Mouse (Mus musculus): Measurements from ENCODE around the gene Fam177a. TPM values are rescaled to one million over a fixed set of nuclear protein-coding genes. Genes with fewer than 3 reads are reported as not detected.
"Not testable (repeated sequence)": the region's sequence is repeated elsewhere in the genome, so short reads cannot be mapped to it uniquely, and the experiment has no call there.

The Fam177a gene
- polyA plus RNA-seq (2012; ENCODE audit: insufficient read depth, insufficient read length, missing spikeins), result 19.3 and 21.7 TPM in 2 replicates

GRCm38 (mm10) chr12:55124242-55124641, at the start of gene Fam177a:
Gene Fam177a (plus strand): TSS chr12:55124469.
- not testable (repeated sequence) for H3K4me1 ChIP-seq (ENCODE audit: control insufficient read depth, insufficient read depth, insufficient read length, low read length); H3K27ac ChIP-seq (replicated peaks; ENCODE audit: low read depth, low read length); H3K4me3 ChIP-seq (ENCODE audit: insufficient read depth, low read depth, low read length)

GRCm38 (mm10) chr12:55075296-55075695, 49.0 kb upstream of the Fam177a start:
- no peak overlapping the region for H3K27ac ChIP-seq (replicated peaks; ENCODE audit: low read depth, low read length)
- H3K4me3 ChIP-seq (ENCODE audit: insufficient read depth, low read depth, low read length), result no peak overlapping the region
- no peaks in the 10 kb centered on the region for H3K4me1 ChIP-seq (ENCODE audit: control insufficient read depth, insufficient read depth, insufficient read length, low read length)

GRCm38 (mm10) chr12:55078706-55079105, 45.6 kb upstream of the Fam177a start:
- not testable (repeated sequence) for H3K27ac ChIP-seq (replicated peaks; ENCODE audit: low read depth, low read length); H3K4me3 ChIP-seq (ENCODE audit: insufficient read depth, low read depth, low read length); H3K4me1 ChIP-seq (ENCODE audit: control insufficient read depth, insufficient read depth, insufficient read length, low read length)

- Histone ChIP-seq H3K27ac (replicated peaks; ENCODE audit: low read depth, low read length) (peak within 1 kb of the TSS; percentile 97), H3K4me3 (ENCODE audit: insufficient read depth, low read depth, low read length) (peak within 1 kb of the TSS; percentile 83)
- not testable (repeated sequence) for H3K4me1 ChIP-seq (ENCODE audit: control insufficient read depth, insufficient read depth, insufficient read length, low read length)
Measured at GRCm38 (mm10) chr12:55079726-55080600, 44.3 kb upstream of the Fam177a start, which contains the start of the genes 2700097O09Rik and Srp54a. Gene 2700097O09Rik (minus strand): TSS chr12:55080110. Gene Srp54a (plus strand): TSS chr12:55080262.

GRCm38 (mm10) chr12:55080601-55080942, 43.7 kb upstream of the Fam177a start:
- H3K4me1 ChIP-seq (ENCODE audit: control insufficient read depth, insufficient read depth, insufficient read length, low read length), result not testable (repeated sequence)
- Histone ChIP-seq H3K4me3 (ENCODE audit: insufficient read depth, low read depth, low read length) (peak overlapping the region; percentile 83), H3K27ac (replicated peaks; ENCODE audit: low read depth, low read length) (peak overlapping the region; percentile 77)

GRCm38 (mm10) chr12:55092127-55092526, 32.1 kb upstream of the Fam177a start:
- H3K4me1 ChIP-seq (ENCODE audit: control insufficient read depth, insufficient read depth, insufficient read length, low read length); H3K27ac ChIP-seq (replicated peaks; ENCODE audit: low read depth, low read length): not testable (repeated sequence)

GRCm38 (mm10) chr12:55112616-55113015, 11.7 kb upstream of the Fam177a start:
- not testable (repeated sequence) for H3K27ac ChIP-seq (replicated peaks; ENCODE audit: low read depth, low read length); H3K4me3 ChIP-seq (ENCODE audit: insufficient read depth, low read depth, low read length); H3K4me1 ChIP-seq (ENCODE audit: control insufficient read depth, insufficient read depth, insufficient read length, low read length)

More at GRCm38 (mm10) chr12:55092127-55092526, 32.1 kb upstream of the Fam177a start:
- H3K4me3 ChIP-seq (ENCODE audit: insufficient read depth, low read depth, low read length), result not testable (repeated sequence)

GRCm38 (mm10) chr12:55124731-55125130, 462 bp downstream of the Fam177a start:
- not testable (repeated sequence) for H3K4me1 ChIP-seq (ENCODE audit: control insufficient read depth, insufficient read depth, insufficient read length, low read length); H3K27ac ChIP-seq (replicated peaks; ENCODE audit: low read depth, low read length); H3K4me3 ChIP-seq (ENCODE audit: insufficient read depth, low read depth, low read length)

- H3K4me3 ChIP-seq (ENCODE audit: insufficient read depth, low read depth, low read length); H3K4me1 ChIP-seq (ENCODE audit: control insufficient read depth, insufficient read depth, insufficient read length, low read length): not testable (repeated sequence)
Measured at GRCm38 (mm10) chr12:55135540-55135939, 11.3 kb downstream of the Fam177a start.

GRCm38 (mm10) chr12:55137859-55138258, 13.6 kb downstream of the Fam177a start:
- not testable (repeated sequence) for H3K27ac ChIP-seq (replicated peaks; ENCODE audit: low read depth, low read length); H3K4me1 ChIP-seq (ENCODE audit: control insufficient read depth, insufficient read depth, insufficient read length, low read length); H3K4me3 ChIP-seq (ENCODE audit: insufficient read depth, low read depth, low read length)

More at GRCm38 (mm10) chr12:55135540-55135939, 11.3 kb downstream of the Fam177a start:
- not testable (repeated sequence) for H3K27ac ChIP-seq (replicated peaks; ENCODE audit: low read depth, low read length)

GRCm38 (mm10) chr12:55154559-55155448, 30.5 kb downstream of the Fam177a start, which contains the start of gene Srp54b:
Gene Srp54b (plus strand): TSS chr12:55155104.
- H3K4me3 ChIP-seq (ENCODE audit: insufficient read depth, low read depth, low read length), result peak within 1 kb of the TSS; percentile 42
- not testable (repeated sequence) for H3K4me1 ChIP-seq (ENCODE audit: control insufficient read depth, insufficient read depth, insufficient read length, low read length); H3K27ac ChIP-seq (replicated peaks; ENCODE audit: low read depth, low read length)

- H3K4me1 ChIP-seq (ENCODE audit: control insufficient read depth, insufficient read depth, insufficient read length, low read length); H3K27ac ChIP-seq (replicated peaks; ENCODE audit: low read depth, low read length): not testable (repeated sequence)
- peak overlapping the region; percentile 42 for H3K4me3 ChIP-seq (ENCODE audit: insufficient read depth, low read depth, low read length)
Measured at GRCm38 (mm10) chr12:55155449-55155783, 31.1 kb downstream of the Fam177a start.

GRCm38 (mm10) chr12:55167034-55167557, 42.8 kb downstream of the Fam177a start:
- H3K4me3 ChIP-seq (ENCODE audit: insufficient read depth, low read depth, low read length); H3K27ac ChIP-seq (replicated peaks; ENCODE audit: low read depth, low read length); H3K4me1 ChIP-seq (ENCODE audit: control insufficient read depth, insufficient read depth, insufficient read length, low read length): not testable (repeated sequence)

- not testable (repeated sequence) for H3K4me1 ChIP-seq (ENCODE audit: control insufficient read depth, insufficient read depth, insufficient read length, low read length); H3K4me3 ChIP-seq (ENCODE audit: insufficient read depth, low read depth, low read length); H3K27ac ChIP-seq (replicated peaks; ENCODE audit: low read depth, low read length)
Measured at GRCm38 (mm10) chr12:55187686-55188085, 63.4 kb downstream of the Fam177a start.

- not testable (repeated sequence) for H3K4me3 ChIP-seq (ENCODE audit: insufficient read depth, low read depth, low read length); H3K27ac ChIP-seq (replicated peaks; ENCODE audit: low read depth, low read length); H3K4me1 ChIP-seq (ENCODE audit: control insufficient read depth, insufficient read depth, insufficient read length, low read length)
Measured at GRCm38 (mm10) chr12:55189127-55189526, 64.9 kb downstream of the Fam177a start.

Data from brown adipose tissue, adult 24 weeks (tissue).